Comparison of ENCODE assay signal across 25 mouse cellular contexts in genomic region chr10:90824692-90825091, GRCm38 (mm10).
DNase-seq lines count a peak whose midpoint lies in the region; ATAC-seq and TF ChIP-seq lines count a peak whose summit lies in the region.
"Had no signal": no experiment of that assay in that cellular context is flagged by ENCODE, and none has a peak within 500 bp of the region (broad histone marks: within the 10 kb centered on the region; RNA-seq: fewer than 3 reads in every experiment).

No protein-coding gene starts in this region.

- 82% methylated on average over 2 of the region's 2 CpGs for WGBS in midbrain, embryonic 13.5 days

- no peak overlapping the region for H3K4me2 ChIP-seq in midbrain, embryonic 13.5 days (replicated peaks)
- H3K4me2 ChIP-seq: embryonic facial prominence, embryonic 12.5 days; embryonic facial prominence, embryonic 15.5 days; heart, embryonic 11.5 days; hindbrain, embryonic 13.5 days had no signal

- H3K27me3 ChIP-seq in midbrain, embryonic 13.5 days: peaks cover 32% of the 10 kb centered on the region
- H3K27me3 ChIP-seq: CH12.LX had no signal

- no peaks in the 10 kb centered on the region for H3K36me3 ChIP-seq in midbrain, embryonic 13.5 days
- H3K36me3 ChIP-seq: embryonic facial prominence, embryonic 12.5 days; embryonic facial prominence, embryonic 15.5 days; G1E; hindbrain, embryonic 10.5 days; hindbrain, embryonic 13.5 days had no signal

- DNase-seq in heart, adult 11 months: peak; percentile 7
- DNase-seq in heart, postnatal 4 days: no peak
- peak; percentile 59 to 80 for DNase-seq in layer of hippocampus, adult 2 months (ENCODE audit: low spot score in 2 of 2)
- no peak for DNase-seq in layer of hippocampus, postnatal 10 days (ENCODE audit: low spot score in 2 of 2)
- peak; percentile 44 to 57 for DNase-seq in layer of hippocampus, adult 8-10 months (ENCODE audit: low spot score in 2 of 2)
- DNase-seq: adrenal gland, postnatal 10 days; adrenal gland, postnatal 36 days; B cell, adult 2 months; cerebellum, adult 11 months; cerebellum, adult 9-11 months; cerebellum, postnatal 25 days; forebrain, postnatal 0 days; gastrocnemius, postnatal 10 days; gastrocnemius, postnatal 36 days had no signal

- no peaks in the 10 kb centered on the region for H3K9me3 ChIP-seq in midbrain, embryonic 13.5 days
- H3K9me3 ChIP-seq: embryonic facial prominence, embryonic 12.5 days; embryonic facial prominence, embryonic 15.5 days; hindbrain, embryonic 10.5 days; hindbrain, embryonic 13.5 days had no signal

- H3K9ac ChIP-seq in midbrain, embryonic 13.5 days (replicated peaks): no peak overlapping the region
- H3K9ac ChIP-seq: embryonic facial prominence, embryonic 12.5 days; embryonic facial prominence, embryonic 15.5 days; forebrain, postnatal 0 days; hindbrain, embryonic 13.5 days had no signal

- ATAC-seq in midbrain, embryonic 13.5 days: no peak
- ATAC-seq: forebrain, embryonic 14.5 days; forebrain, postnatal 0 days; hindbrain, embryonic 16.5 days; Patski had no signal

- H3K4me1 ChIP-seq in midbrain, embryonic 13.5 days (replicated peaks): peaks cover 8% of the 10 kb centered on the region; the same call in 1 of the 2 replicates

- no peak overlapping the region for H3K4me3 ChIP-seq in layer of hippocampus, adult 2 months
- H3K4me3 ChIP-seq in midbrain, embryonic 13.5 days (replicated peaks): no peak overlapping the region
- H3K4me3 ChIP-seq: embryonic facial prominence, embryonic 12.5 days; embryonic facial prominence, embryonic 15.5 days; hindbrain, embryonic 10.5 days; hindbrain, embryonic 13.5 days had no signal

- H3K27ac ChIP-seq in layer of hippocampus, adult 2 months: peak overlapping the region; percentile 52
- H3K27ac ChIP-seq in midbrain, embryonic 13.5 days: no peak overlapping the region
- H3K27ac ChIP-seq: embryonic facial prominence, embryonic 12.5 days; embryonic facial prominence, embryonic 15.5 days; hindbrain, embryonic 10.5 days; hindbrain, embryonic 13.5 days had no signal

- no peak for TF ChIP-seq CTCF in layer of hippocampus, adult 2 months (conservative IDR thresholded peaks at IDR 0.05)

Comparison
In these comparisons a context has a peak if more than half of its experiments do, and no peak if none do; other contexts are left out.
1. DNase-seq: peak in heart, adult 11 months (single experiment), layer of hippocampus, adult 2 months (2 of 2) and layer of hippocampus, adult 8-10 months (2 of 2); none in heart, postnatal 4 days (single experiment) and layer of hippocampus, postnatal 10 days (0 of 2).